Mouse (Mus musculus): ENCODE measurements at regions not wholly inside any gene's neighbourhood (a gene's known extent, or its start where the extent isn't known, plus 50 kb on each side); places are given as distances from the start of the nearest gene placed in this dataset.

- DNase-seq, result peak; percentile 62
These were observed 52.8 kb upstream of the Gramd1a start for GRCm38 (mm10) chr7:31208237-31209054.

DNA sequence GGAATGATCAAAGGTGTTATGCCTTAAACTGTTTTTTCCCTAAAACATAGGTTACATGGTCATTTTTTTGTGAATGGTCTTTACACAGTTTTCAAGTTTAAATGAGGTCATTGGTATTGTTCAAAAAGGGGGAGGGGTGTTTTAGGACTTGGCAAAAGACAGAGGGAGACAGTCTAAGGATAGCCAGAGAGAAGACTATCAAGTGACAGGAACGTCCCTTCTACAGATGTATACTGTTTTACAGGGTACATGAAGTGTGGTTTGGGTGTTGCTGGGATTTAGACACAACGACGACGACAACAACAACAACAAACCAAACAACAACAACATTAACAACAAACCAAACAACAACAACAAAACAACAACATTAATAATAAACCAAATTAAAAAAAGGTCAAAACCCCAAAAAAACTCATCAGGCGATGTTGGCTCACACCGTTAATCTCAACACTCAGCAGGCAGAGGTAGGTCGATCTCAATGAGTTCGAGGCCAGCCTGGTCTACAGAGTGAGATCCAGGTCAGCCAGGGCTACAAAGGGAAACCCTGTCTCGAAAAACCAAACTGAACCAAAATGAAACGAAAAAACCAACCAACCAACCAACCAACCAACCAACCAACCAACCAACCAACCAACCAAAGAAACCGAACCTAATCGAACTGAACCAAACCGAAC, 52.0 kb upstream of the Gramd1a start:
- no peak for DNase-seq
